Mouse (Mus musculus) limb, embryonic 12.5 days (tissue): ENCODE data around the gene C3ar1. TPM values are rescaled to one million over a fixed set of nuclear protein-coding genes. Genes with fewer than 3 reads are reported as not detected.

Experiments
- ATAC-seq: fragments of 200-750 bp; cut with Nextera tagmentation; 2 replicates; pipeline ENCODE4 v1.8.0; 2017; ENCODE audit warnings: low read depth, moderate TSS enrichment; ENCODE audit not compliant: insufficient number of reproducible peaks, insufficient read depth, low FRiP score, low TSS enrichment
- H3K27ac ChIP-seq: fragments of 300-500 bp; sonication (generic); 2 replicates; pipeline ENCODE4 v1.5.1; 2016; ENCODE audit warnings: mild to moderate bottlenecking, moderate library complexity
- H3K27me3 ChIP-seq: fragments of 300-500 bp; sonication (generic); 2 replicates; pipeline ENCODE4 v1.6.1; 2016; ENCODE audit warnings: mild to moderate bottlenecking, moderate library complexity
- H3K36me3 ChIP-seq: fragments of 300-500 bp; sonication (generic); 2 replicates; pipeline ENCODE4 v1.6.1; 2016; ENCODE audit warnings: mild to moderate bottlenecking, moderate library complexity
- H3K4me1 ChIP-seq: fragments of 300-500 bp; sonication (generic); replicated peaks from 2 replicates; pipeline ENCODE4 v1.6.1; 2016
- H3K4me2 ChIP-seq: fragments of 300-500 bp; sonication (generic); 2 replicates; pipeline ENCODE4 v1.6.1; 2016; ENCODE audit warnings: mild to moderate bottlenecking, moderate library complexity
- H3K4me3 ChIP-seq: fragments of 300-500 bp; sonication (generic); replicated peaks from 2 replicates; pipeline ENCODE4 v1.5.1; 2016; ENCODE audit warnings: mild to moderate bottlenecking
- H3K9ac ChIP-seq: fragments of 300-500 bp; sonication (generic); replicated peaks from 2 replicates; pipeline ENCODE4 v1.6.1; 2016; ENCODE audit warnings: mild to moderate bottlenecking, moderate library complexity
- H3K9me3 ChIP-seq: fragments of 300-500 bp; sonication (generic); 2 replicates; pipeline ENCODE4 v1.6.1; 2016; ENCODE audit warnings: mild to moderate bottlenecking, moderate library complexity
- WGBS: fragments of 180-500 bp; shearing (Covaris S2); methylation state at CpG from one replicate; pipeline ENCODE4 v1.1.7; 2016; 5-methylcytosine and 5-hydroxymethylcytosine counted together
- polyA plus RNA-seq: library from polyadenylated mRNA; unstranded; fragments of >200 nt; fragmentation: Nextera tagmentation; extraction: Ambion mirVana; gene quantifications from 2 replicates; pipeline ENCODE4 v1.2.1, GENCODE M21; 2016

Gene C3ar1
- polyA plus RNA-seq, 1 experiment from 2014 or later: 1.6 TPM

GRCm38 (mm10) chr6:122825923-122826742, 29.8 kb downstream of the C3ar1 start:
- H3K4me2 ChIP-seq: peak overlapping the region; percentile 83
- ATAC-seq: peak; percentile 70
- H3K27ac ChIP-seq: peak overlapping the region; percentile 53; the same call in 1 of the 2 replicates
- H3K9me3 ChIP-seq: no peaks in the 10 kb centered on the region
- H3K9ac ChIP-seq: peak overlapping the region; percentile 65
- 1% methylated on average over 29 of the region's 29 CpGs for WGBS
- peaks cover 19% of the 10 kb centered on the region for H3K36me3 ChIP-seq
- H3K4me3 ChIP-seq: peak overlapping the region; percentile 43
- H3K4me1 ChIP-seq: peaks cover 42% of the 10 kb centered on the region
- H3K27me3 ChIP-seq: no peaks in the 10 kb centered on the region

- ATAC-seq: no peak
- Histone ChIP-seq H3K27ac (no peak overlapping the region), H3K9me3 (no peaks in the 10 kb centered on the region), H3K4me1 (peaks cover 51% of the 10 kb centered on the region), H3K4me2 (peak overlapping the region; percentile 83; the same call in 1 of the 2 replicates), H3K4me3 (no peak overlapping the region), H3K9ac (no peak overlapping the region; the same call in 1 of the 2 replicates), H3K36me3 (peaks cover 10% of the 10 kb centered on the region; the same call in 1 of the 2 replicates), H3K27me3 (no peaks in the 10 kb centered on the region)
- WGBS: 93% methylated on average over 9 of the region's 9 CpGs
Observed at GRCm38 (mm10) chr6:122825166-122825565, 30.8 kb downstream of the C3ar1 start.

GRCm38 (mm10) chr6:122824086-122824485, 31.9 kb downstream of the C3ar1 start:
- Histone ChIP-seq H3K9me3 (no peaks in the 10 kb centered on the region), H3K36me3 (peaks cover 8% of the 10 kb centered on the region; the same call in 1 of the 2 replicates), H3K4me3 (no peak overlapping the region), H3K9ac (no peak overlapping the region), H3K27me3 (no peaks in the 10 kb centered on the region), H3K4me1 (peaks cover 51% of the 10 kb centered on the region), H3K27ac (no peak overlapping the region), H3K4me2 (no peak overlapping the region)
- 63% methylated on average over 10 of the region's 10 CpGs for WGBS
- no peak for ATAC-seq

GRCm38 (mm10) chr6:122821822-122822221, 34.1 kb downstream of the C3ar1 start:
- no peak overlapping the region for H3K4me3 ChIP-seq
- peaks cover 51% of the 10 kb centered on the region for H3K4me1 ChIP-seq
- no peak overlapping the region for H3K9ac ChIP-seq
- H3K27me3 ChIP-seq: no peaks in the 10 kb centered on the region
- no peak for ATAC-seq
- no peak overlapping the region for H3K27ac ChIP-seq
- peak overlapping the region; percentile 88; the same call in 1 of the 2 replicates for H3K4me2 ChIP-seq
- no peaks in the 10 kb centered on the region for H3K9me3 ChIP-seq
- WGBS: 73% methylated on average over 9 of the region's 9 CpGs
- H3K36me3 ChIP-seq: no peaks in the 10 kb centered on the region

DNA sequence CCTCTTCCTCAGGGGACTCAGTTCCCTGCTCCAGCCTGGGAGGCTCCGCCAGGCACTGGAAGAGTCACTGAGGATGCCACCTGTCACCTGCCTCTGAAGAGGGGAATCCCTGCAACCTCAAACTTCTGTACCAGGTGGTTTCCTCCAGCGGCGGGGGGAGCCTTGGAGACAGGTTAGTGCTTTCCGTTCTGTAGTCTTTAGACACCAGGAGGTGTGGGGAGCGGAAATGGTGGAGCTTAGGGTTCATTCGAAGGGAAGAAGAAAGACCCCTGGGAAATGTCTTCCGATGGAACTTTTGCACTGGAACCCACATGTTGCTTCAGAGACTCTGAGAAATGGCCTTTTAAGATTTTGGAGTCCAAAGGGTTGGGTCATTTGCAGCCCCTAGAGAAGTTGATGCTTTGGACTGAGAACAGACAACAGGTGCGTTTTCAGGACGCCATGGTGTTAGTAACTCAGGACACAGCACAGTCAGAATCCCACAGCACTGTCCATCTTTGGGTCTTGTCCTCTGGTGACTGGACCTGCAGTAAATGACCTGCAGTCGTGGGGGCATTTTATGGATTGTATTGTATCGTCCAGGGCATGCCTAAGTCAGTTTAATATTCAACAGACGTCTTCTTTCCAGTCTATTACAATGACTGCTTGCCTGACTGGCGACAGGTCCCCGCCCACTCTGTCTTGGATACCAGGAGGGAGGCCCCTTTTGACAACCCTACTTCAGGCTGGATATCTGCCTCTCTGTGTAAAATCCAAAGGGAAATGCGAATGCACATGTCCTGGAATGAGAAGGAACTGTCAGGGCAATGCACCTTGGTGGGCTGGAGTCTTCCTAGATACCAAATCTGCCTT, 34.9 kb downstream of the C3ar1 start:
- Histone ChIP-seq H3K9me3 (no peaks in the 10 kb centered on the region), H3K27me3 (no peaks in the 10 kb centered on the region), H3K36me3 (no peaks in the 10 kb centered on the region), H3K9ac (peak overlapping the region; percentile 96), H3K4me3 (peak overlapping the region; percentile 89), H3K4me1 (peaks cover 43% of the 10 kb centered on the region), H3K4me2 (peak overlapping the region; percentile 88), H3K27ac (no peak overlapping the region)
- no peak; the same call in 1 of the 2 replicates for ATAC-seq
- 34% methylated on average over 15 of the region's 15 CpGs for WGBS

DNA sequence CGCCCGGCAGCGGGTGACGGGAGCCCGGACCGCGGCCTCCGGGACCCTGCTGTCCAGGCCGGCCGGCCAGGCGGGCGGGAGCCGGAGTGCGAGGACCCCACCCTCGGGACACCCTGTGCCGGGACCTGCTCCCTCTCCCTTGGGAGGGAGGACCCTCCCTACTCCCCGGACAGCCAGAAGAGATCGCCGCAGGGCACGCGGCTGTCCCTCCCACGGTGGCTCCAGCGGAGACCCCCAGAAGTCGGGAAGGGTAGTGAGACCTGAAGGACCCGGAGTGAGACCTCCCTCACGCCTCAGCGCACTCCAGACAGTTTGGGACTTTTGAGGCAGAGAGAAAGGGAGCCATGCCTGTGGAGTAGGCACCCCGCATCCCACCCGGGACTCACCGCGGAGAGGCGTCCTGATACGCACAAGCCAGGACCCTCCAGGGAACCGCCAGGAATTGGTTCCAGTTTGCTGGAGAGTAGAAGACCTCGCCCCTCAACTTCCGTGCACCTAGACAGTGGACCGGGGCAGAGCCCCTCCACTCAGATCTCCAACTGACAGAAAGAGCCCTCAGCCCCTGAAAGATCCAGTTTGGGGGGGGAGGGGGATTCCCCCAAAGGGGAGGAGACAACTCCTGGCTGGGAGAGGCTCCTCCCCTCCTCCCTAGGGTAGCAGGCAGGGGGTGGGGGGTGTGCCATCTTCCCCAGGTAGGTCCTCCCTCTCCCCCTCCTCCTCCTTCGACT, 35.7 kb downstream of the C3ar1 start:
- Histone ChIP-seq H3K4me1 (peaks cover 36% of the 10 kb centered on the region), H3K27me3 (no peaks in the 10 kb centered on the region), H3K36me3 (no peaks in the 10 kb centered on the region)

GRCm38 (mm10) chr6:122819306-122820070, 36.5 kb downstream of the C3ar1 start, which contains the start of gene Foxj2:
TSS of gene Foxj2 (plus strand) at chr6:122819914.
- peaks cover 31% of the 10 kb centered on the region for H3K4me1 ChIP-seq
- H3K36me3 ChIP-seq: no peaks in the 10 kb centered on the region
- H3K9me3 ChIP-seq: no peaks in the 10 kb centered on the region
- peak within 1 kb of the TSS; percentile 72 for H3K27ac ChIP-seq
- H3K9ac ChIP-seq: peak within 1 kb of the TSS; percentile 96
- H3K27me3 ChIP-seq: no peaks in the 10 kb centered on the region
- WGBS: 3% methylated on average over 28 of the region's 61 CpGs
- peak within 1 kb of the TSS; percentile 89 for H3K4me3 ChIP-seq
- peak; percentile 73 for ATAC-seq
- H3K4me2 ChIP-seq: peak within 1 kb of the TSS; percentile 88

More for the DNA sequence above, 35.7 kb downstream of the C3ar1 start:
- peak overlapping the region; percentile 72 for H3K27ac ChIP-seq
- peak; percentile 70 for ATAC-seq
- H3K9me3 ChIP-seq: no peaks in the 10 kb centered on the region
- H3K4me3 ChIP-seq: peak overlapping the region; percentile 89
- peak overlapping the region; percentile 88 for H3K4me2 ChIP-seq
- peak overlapping the region; percentile 96 for H3K9ac ChIP-seq
- under 1% methylated on average over 37 of the region's 38 CpGs for WGBS

GRCm38 (mm10) chr6:122813640-122814039, 42.3 kb downstream of the C3ar1 start:
- Histone ChIP-seq H3K4me1 (peaks cover 6% of the 10 kb centered on the region), H3K4me2 (no peak overlapping the region), H3K9ac (no peak overlapping the region), H3K9me3 (no peaks in the 10 kb centered on the region), H3K4me3 (no peak overlapping the region), H3K36me3 (no peaks in the 10 kb centered on the region), H3K27ac (no peak overlapping the region), H3K27me3 (no peaks in the 10 kb centered on the region)
- ATAC-seq: no peak
- WGBS: 86% methylated on average over 4 of the region's 4 CpGs

DNA sequence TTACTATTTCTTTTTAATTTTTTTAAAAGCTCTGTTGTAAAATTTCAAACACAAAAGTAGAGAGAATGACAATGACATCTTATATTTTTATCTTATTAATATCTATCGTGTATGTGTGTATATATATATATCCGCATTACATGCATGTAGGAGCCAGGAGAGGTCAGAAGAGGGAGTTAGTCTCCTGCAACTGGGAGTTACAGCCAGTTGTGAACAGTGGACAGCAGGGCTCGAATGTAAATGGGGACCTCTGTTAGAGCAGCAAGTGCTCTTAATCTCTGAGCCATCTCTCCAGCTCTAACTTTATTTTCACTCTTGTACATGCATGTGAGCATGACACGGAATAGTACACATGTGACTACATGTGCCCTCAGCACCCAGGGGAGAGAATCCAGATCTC, 43.2 kb downstream of the C3ar1 start:
- no peaks in the 10 kb centered on the region for H3K36me3 ChIP-seq
- ATAC-seq: no peak
- H3K4me3 ChIP-seq: no peak overlapping the region
- 91% methylated on average over 4 of the region's 4 CpGs for WGBS
- H3K9me3 ChIP-seq: no peaks in the 10 kb centered on the region
- H3K27ac ChIP-seq: no peak overlapping the region
- H3K4me1 ChIP-seq: peaks cover 6% of the 10 kb centered on the region
- no peak overlapping the region for H3K9ac ChIP-seq
- no peaks in the 10 kb centered on the region for H3K27me3 ChIP-seq
- H3K4me2 ChIP-seq: no peak overlapping the region
